Mouse (Mus musculus) embryonic facial prominence, embryonic 15.5 days (tissue): Measurements from ENCODE around the gene Cryba1. TPM values are rescaled to one million over a fixed set of nuclear protein-coding genes. Genes with fewer than 3 reads are reported as not detected.
"Not testable (repeated sequence)": the region's sequence is repeated elsewhere in the genome, so short reads cannot be mapped to it uniquely, and the experiment has no call there.

Experiments
- ATAC-seq: fragments of 200-750 bp; cut with Nextera tagmentation; 2 replicates; pipeline ENCODE4 v1.8.0; 2017; ENCODE audit warnings: low read depth, moderate TSS enrichment; ENCODE audit not compliant: insufficient number of reproducible peaks, low FRiP score, low TSS enrichment
- H3K27ac ChIP-seq: fragments of 300-500 bp; sonication (generic); replicated peaks from 2 replicates; pipeline ENCODE4 v1.5.1; 2015; ENCODE audit warnings: mild to moderate bottlenecking, inconsistent platforms
- H3K27me3 ChIP-seq: fragments of 300-500 bp; sonication (generic); 2 replicates; pipeline ENCODE4 v1.6.1; 2015; ENCODE audit warnings: inconsistent platforms
- H3K36me3 ChIP-seq: fragments of 300-500 bp; sonication (generic); 2 replicates; pipeline ENCODE4 v1.6.1; 2015; ENCODE audit warnings: mild to moderate bottlenecking, inconsistent platforms
- H3K4me1 ChIP-seq: fragments of 300-500 bp; sonication (generic); 2 replicates; pipeline ENCODE4 v1.6.1; 2015; ENCODE audit warnings: inconsistent platforms
- H3K4me2 ChIP-seq: fragments of 300-500 bp; sonication (generic); replicated peaks from 2 replicates; pipeline ENCODE4 v1.6.1; 2015; ENCODE audit warnings: mild to moderate bottlenecking, inconsistent platforms
- H3K4me3 ChIP-seq: fragments of 300-500 bp; sonication (generic); replicated peaks from 2 replicates; pipeline ENCODE4 v1.5.1; 2015; ENCODE audit warnings: mild to moderate bottlenecking, inconsistent platforms
- H3K9ac ChIP-seq: fragments of 300-500 bp; sonication (generic); 2 replicates; pipeline ENCODE4 v1.6.1; 2015; ENCODE audit warnings: inconsistent platforms
- H3K9me3 ChIP-seq: fragments of 300-500 bp; sonication (generic); replicated peaks from 2 replicates; pipeline ENCODE4 v1.6.1; 2016; ENCODE audit warnings: inconsistent platforms
- WGBS: fragments of 180-500 bp; shearing (Covaris S2); methylation state at CpG from one replicate; pipeline ENCODE4 v1.1.7; 2015; 5-methylcytosine and 5-hydroxymethylcytosine counted together
- polyA plus RNA-seq: library from polyadenylated mRNA; unstranded; fragments of >200 nt; fragmentation: Nextera tagmentation; extraction: Ambion mirVana; gene quantifications from 2 replicates; pipeline ENCODE4 v1.2.1, GENCODE M21; 2015

Gene Cryba1
- polyA plus RNA-seq, 1 experiment from 2014 or later, result 7.2 TPM

DNA sequence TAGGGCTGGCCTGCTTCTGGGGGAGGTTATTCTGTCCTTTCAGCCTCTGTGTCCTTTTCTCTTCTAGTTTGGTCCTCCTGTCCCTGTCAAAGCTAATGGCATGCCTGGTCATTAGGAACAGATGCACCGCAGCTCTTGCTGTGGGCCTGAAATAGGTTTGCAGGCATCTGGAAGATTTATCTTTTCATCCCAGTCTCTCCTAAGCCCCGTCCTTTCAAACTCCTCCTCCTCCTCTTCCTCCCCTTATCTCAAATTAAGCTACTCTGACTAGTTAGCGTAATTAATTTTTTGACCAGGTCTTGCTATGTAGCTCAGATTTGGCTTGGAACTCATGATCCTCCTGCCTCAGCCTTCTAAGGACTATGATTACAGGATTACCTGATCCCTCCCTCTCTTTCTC lies 28.4 kb upstream of the Cryba1 start:
- Histone ChIP-seq H3K4me1 (no peaks in the 10 kb centered on the region), H3K9ac (no peak overlapping the region), H3K4me2 (no peak overlapping the region), H3K27me3 (no peaks in the 10 kb centered on the region), H3K4me3 (no peak overlapping the region), H3K27ac (no peak overlapping the region), H3K9me3 (no peaks in the 10 kb centered on the region), H3K36me3 (no peaks in the 10 kb centered on the region)
- no peak for ATAC-seq
- WGBS, result 63% methylated on average over 3 of the region's 3 CpGs

GRCm38 (mm10) chr11:77752525-77752924 lies 27.4 kb upstream of the Cryba1 start:
- WGBS, result 71% methylated on average over 5 of the region's 5 CpGs
- no peak for ATAC-seq
- H3K9ac ChIP-seq, result no peak overlapping the region
- no peak overlapping the region for H3K4me3 ChIP-seq
- no peaks in the 10 kb centered on the region for H3K27me3 ChIP-seq
- H3K36me3 ChIP-seq, result no peaks in the 10 kb centered on the region
- no peak overlapping the region for H3K27ac ChIP-seq
- no peak overlapping the region for H3K4me2 ChIP-seq
- no peaks in the 10 kb centered on the region for H3K4me1 ChIP-seq
- no peaks in the 10 kb centered on the region for H3K9me3 ChIP-seq

GRCm38 (mm10) chr11:77748996-77749395 lies 23.9 kb upstream of the Cryba1 start:
- WGBS, result 78% methylated on average over 5 of the region's 5 CpGs
- Histone ChIP-seq H3K27ac (no peak overlapping the region), H3K4me2 (no peak overlapping the region), H3K27me3 (no peaks in the 10 kb centered on the region), H3K36me3 (no peaks in the 10 kb centered on the region), H3K9ac (no peak overlapping the region), H3K9me3 (no peaks in the 10 kb centered on the region), H3K4me3 (no peak overlapping the region), H3K4me1 (no peaks in the 10 kb centered on the region)
- ATAC-seq, result no peak

- H3K9me3 ChIP-seq, H3K4me3 ChIP-seq, H3K36me3 ChIP-seq, H3K27ac ChIP-seq, H3K9ac ChIP-seq, ATAC-seq, H3K4me1 ChIP-seq, H3K27me3 ChIP-seq, H3K4me2 ChIP-seq: not testable (repeated sequence)
- WGBS, result 95% methylated on average over 14 of the region's 15 CpGs
Observed at GRCm38 (mm10) chr11:77747103-77747502, 22.0 kb upstream of the Cryba1 start.

- Histone ChIP-seq H3K9ac (no peak overlapping the region), H3K4me2 (no peak overlapping the region), H3K9me3 (no peaks in the 10 kb centered on the region), H3K4me1 (no peaks in the 10 kb centered on the region), H3K4me3 (no peak overlapping the region), H3K36me3 (no peaks in the 10 kb centered on the region), H3K27ac (no peak overlapping the region), H3K27me3 (no peaks in the 10 kb centered on the region)
- no peak for ATAC-seq
- WGBS, result 88% methylated on average over 4 of the region's 4 CpGs
Observed at GRCm38 (mm10) chr11:77746652-77747051, 21.6 kb upstream of the Cryba1 start.

DNA sequence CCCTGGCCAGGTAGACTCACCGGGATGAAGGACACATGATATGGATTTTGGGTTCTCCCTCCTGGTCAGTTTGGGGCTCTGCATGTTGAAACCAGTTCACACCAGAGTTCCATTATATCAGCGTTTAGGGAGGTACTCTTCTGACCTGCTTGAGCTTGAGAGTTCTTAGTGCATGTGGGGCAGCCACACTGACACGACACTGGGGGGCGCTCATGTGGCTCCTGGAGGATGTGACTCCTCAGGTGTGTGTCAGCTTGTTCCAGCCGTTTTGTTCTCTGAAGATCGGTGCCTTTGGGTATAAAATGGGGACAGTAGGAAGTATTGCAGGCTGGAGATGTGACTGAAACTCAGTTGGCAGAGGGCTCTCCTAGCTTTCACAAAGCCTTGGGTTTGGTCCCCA lies 18.9 kb upstream of the Cryba1 start:
- Histone ChIP-seq H3K36me3 (no peaks in the 10 kb centered on the region), H3K27ac (no peak overlapping the region), H3K9me3 (no peaks in the 10 kb centered on the region), H3K9ac (no peak overlapping the region), H3K4me2 (no peak overlapping the region), H3K27me3 (no peaks in the 10 kb centered on the region), H3K4me3 (no peak overlapping the region), H3K4me1 (no peaks in the 10 kb centered on the region)
- no peak for ATAC-seq
- 33% methylated on average over 6 of the region's 6 CpGs for WGBS

GRCm38 (mm10) chr11:77738555-77738954 lies 13.5 kb upstream of the Cryba1 start:
- Histone ChIP-seq H3K9me3 (no peaks in the 10 kb centered on the region), H3K27me3 (no peaks in the 10 kb centered on the region), H3K4me1 (no peaks in the 10 kb centered on the region), H3K9ac (no peak overlapping the region), H3K36me3 (no peaks in the 10 kb centered on the region), H3K27ac (no peak overlapping the region), H3K4me3 (no peak overlapping the region), H3K4me2 (no peak overlapping the region)
- no peak for ATAC-seq
- WGBS, result 57% methylated on average over 7 of the region's 7 CpGs

- no peak overlapping the region for H3K4me3 ChIP-seq
- no peak overlapping the region for H3K4me2 ChIP-seq
- no peaks in the 10 kb centered on the region for H3K36me3 ChIP-seq
- H3K9me3 ChIP-seq, result no peaks in the 10 kb centered on the region
- no peak for ATAC-seq
- H3K27me3 ChIP-seq, result no peaks in the 10 kb centered on the region
- no peaks in the 10 kb centered on the region for H3K4me1 ChIP-seq
- WGBS, result under 1% methylated on average over 6 of the region's 6 CpGs
- no peak overlapping the region for H3K9ac ChIP-seq
- H3K27ac ChIP-seq, result no peak overlapping the region
Observed at GRCm38 (mm10) chr11:77737289-77737688, 12.2 kb upstream of the Cryba1 start.

DNA sequence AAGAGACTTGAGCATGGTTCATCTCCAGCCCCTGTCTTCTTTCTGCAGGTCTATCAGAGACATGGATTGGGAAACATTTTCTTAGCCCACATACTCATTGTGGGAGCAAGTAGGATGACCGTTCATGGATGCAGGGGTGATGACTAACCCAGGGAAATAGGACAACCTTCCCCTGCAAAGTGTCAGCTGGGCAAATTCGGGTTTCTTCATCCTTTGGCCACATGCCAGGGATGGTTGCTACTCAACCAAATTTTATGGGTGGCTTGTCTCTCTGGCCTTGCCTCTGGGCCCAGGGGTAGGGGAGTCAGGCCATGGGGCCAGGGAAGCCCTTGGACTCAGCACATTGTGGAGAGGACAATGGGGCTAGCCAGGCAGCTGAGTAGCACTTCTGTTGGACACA lies 3.5 kb upstream of the Cryba1 start:
- no peak overlapping the region for H3K27ac ChIP-seq
- no peak for ATAC-seq
- no peak overlapping the region for H3K4me3 ChIP-seq
- H3K4me2 ChIP-seq, result no peak overlapping the region
- 0 out of 2 replicates have a peak, but pooled peaks cover 3% of the 10 kb centered on the region for H3K4me1 ChIP-seq
- WGBS, result 54% methylated on average over 2 of the region's 2 CpGs
- H3K9ac ChIP-seq, result no peak overlapping the region
- no peaks in the 10 kb centered on the region for H3K27me3 ChIP-seq
- H3K36me3 ChIP-seq, result no peaks in the 10 kb centered on the region
- no peaks in the 10 kb centered on the region for H3K9me3 ChIP-seq

GRCm38 (mm10) chr11:77724766-77725165 lies 317 bp downstream of the Cryba1 start:
- WGBS, result 68% methylated on average over 7 of the region's 7 CpGs
- Histone ChIP-seq H3K4me2 (no peak overlapping the region), H3K9ac (no peak overlapping the region), H3K36me3 (no peaks in the 10 kb centered on the region), H3K9me3 (no peaks in the 10 kb centered on the region), H3K4me3 (no peak overlapping the region), H3K4me1 (0 out of 2 replicates have a peak, but pooled peaks cover 3% of the 10 kb centered on the region), H3K27me3 (no peaks in the 10 kb centered on the region), H3K27ac (no peak overlapping the region)
- ATAC-seq, result no peak

DNA sequence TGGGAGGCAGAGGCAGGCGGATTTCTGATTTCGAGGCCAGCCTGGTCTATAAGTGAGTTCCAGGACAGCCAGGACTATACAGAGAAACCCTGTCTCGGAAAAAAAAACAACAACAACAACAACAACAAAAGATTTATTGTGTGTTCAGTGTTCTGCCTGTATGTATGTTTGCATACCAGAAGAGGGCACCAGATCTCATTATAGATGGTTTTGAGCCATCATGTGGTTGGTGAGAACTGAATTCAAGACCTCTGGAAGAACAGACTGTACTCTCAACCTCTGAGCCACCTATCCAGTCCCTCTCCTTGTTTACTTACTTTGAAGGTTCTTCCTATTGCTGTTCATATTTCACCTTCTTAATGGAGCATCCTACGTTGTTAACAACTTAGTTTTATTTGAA lies 3.7 kb downstream of the Cryba1 start:
- Histone ChIP-seq H3K9me3 (no peaks in the 10 kb centered on the region), H3K27ac (no peak overlapping the region), H3K36me3 (no peaks in the 10 kb centered on the region; the same call in 1 of the 2 replicates), H3K4me1 (0 out of 2 replicates have a peak, but pooled peaks cover 3% of the 10 kb centered on the region), H3K4me3 (no peak overlapping the region), H3K4me2 (no peak overlapping the region), H3K9ac (no peak overlapping the region), H3K27me3 (no peaks in the 10 kb centered on the region)
- 92% methylated on average over 4 of the region's 4 CpGs for WGBS
- ATAC-seq, result no peak

GRCm38 (mm10) chr11:77719055-77719454 lies 6.0 kb downstream of the Cryba1 start:
- Histone ChIP-seq H3K4me2 (no peak overlapping the region), H3K9me3 (no peaks in the 10 kb centered on the region), H3K4me1 (no peaks in the 10 kb centered on the region), H3K36me3 (no peaks in the 10 kb centered on the region; the same call in 1 of the 2 replicates), H3K9ac (no peak overlapping the region), H3K27me3 (no peaks in the 10 kb centered on the region), H3K27ac (no peak overlapping the region), H3K4me3 (no peak overlapping the region)
- WGBS, result 98% methylated on average over 2 of the region's 2 CpGs
- no peak for ATAC-seq
